Mouse (Mus musculus): Measurements from ENCODE around the gene Gm4131.

DNA sequence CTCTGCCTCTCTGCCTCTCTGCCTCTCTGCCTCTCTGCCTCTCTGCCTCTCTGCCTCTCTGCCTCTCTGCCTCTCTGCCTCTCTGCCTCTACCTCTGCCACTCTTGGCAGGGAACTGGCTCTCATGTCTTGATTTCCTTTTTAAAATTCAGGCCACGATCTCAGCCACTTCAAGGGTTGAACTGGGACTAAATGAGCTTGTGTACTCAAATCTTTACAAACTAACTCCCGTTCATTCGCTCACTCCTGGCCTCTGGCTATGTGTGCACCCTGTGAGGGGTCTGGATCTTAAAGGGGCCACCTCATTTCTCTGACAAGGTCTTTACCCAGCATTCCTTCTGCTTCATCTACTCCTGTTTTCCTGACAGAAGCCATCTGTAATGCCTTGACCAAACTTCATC, 18.6 kb upstream of the Gm4131 start:
- TF ChIP-seq POLR2A (IDR thresholded peaks at IDR 0.05; ENCODE audit: insufficient read length, low read depth): no peak
- TF ChIP-seq MAX (IDR thresholded peaks at IDR 0.05; ENCODE audit: low read depth): no peak
- no peak for TF ChIP-seq CEBPB (IDR thresholded peaks at IDR 0.05; ENCODE audit: insufficient read depth, poor library complexity, severe bottlenecking)
- TF ChIP-seq REST (IDR thresholded peaks at IDR 0.05; ENCODE audit: insufficient read depth, insufficient read length): no peak
- TF ChIP-seq E2F4 (IDR thresholded peaks at IDR 0.05; ENCODE audit: insufficient read depth): no peak
- no peak for TF ChIP-seq MYOG (IDR thresholded peaks at IDR 0.05; ENCODE audit: control insufficient read depth in 1 of 3, insufficient read depth in 1 of 3, insufficient read length in 2 of 3, low read depth in 2 of 3)
- TF ChIP-seq USF1 (IDR thresholded peaks at IDR 0.05; ENCODE audit: low read depth): no peak
- TF ChIP-seq TCF12 (IDR thresholded peaks at IDR 0.05; ENCODE audit: insufficient read depth, poor library complexity, severe bottlenecking): no peak
- no peak for TF ChIP-seq MYOD1 (IDR thresholded peaks at IDR 0.05; ENCODE audit: control insufficient read depth in 1 of 3, insufficient read length in 2 of 3, low read depth in 2 of 3)
- TF ChIP-seq POLR2AphosphoS2 (IDR thresholded peaks at IDR 0.05; ENCODE audit: insufficient read length, low read depth): no peak
- TF ChIP-seq SRF (IDR thresholded peaks at IDR 0.05; ENCODE audit: control insufficient read depth, insufficient read length, low read depth): no peak
- no peak for TF ChIP-seq TCF3 (IDR thresholded peaks at IDR 0.05; ENCODE audit: insufficient read length, low read depth)

Measured in myocyte (in vitro differentiated cells).